Mouse (Mus musculus) bone marrow, adult 2 months (tissue): ENCODE measurements around the gene Cobl.

Source experiments
- CTCF ChIP-seq: fragments of 200-500 bp; IDR thresholded peaks from 2 replicates; pipeline ENCODE4 v1.5.1; 2011; ENCODE audit warnings: low read length, control low read depth; ENCODE audit not compliant: control insufficient read depth, insufficient read depth
- POLR2A ChIP-seq: fragments of 200-500 bp; IDR thresholded peaks from 2 replicates; pipeline ENCODE4 v1.6.1; 2011; ENCODE audit warnings: low read depth, mild to moderate bottlenecking, control low read depth, low read length, borderline replicate concordance; ENCODE audit not compliant: control insufficient read depth

- no peak for TF ChIP-seq POLR2A
- no peak for TF ChIP-seq CTCF
Measured at GRCm38 (mm10) chr11:12430231-12431041, 34.3 kb downstream of the Cobl start.
